Mouse (Mus musculus) MEL (cell line): ENCODE data around the gene Iqcc. TPM values are rescaled to one million over a fixed set of nuclear protein-coding genes. Genes with fewer than 3 reads are reported as not detected.

Experiments
- DNase-seq: peaks from one replicate; pipeline ENCODE4 v3.0.0; 2011; ENCODE audit warnings: low read depth, low spot score
- H3K27ac ChIP-seq: 2 replicates; pipeline ENCODE4 v1.5.1; 2012; ENCODE audit warnings: low read depth, mild to moderate bottlenecking, control low read depth, low read length, moderate library complexity; ENCODE audit not compliant: control insufficient read depth
- H3K27me3 ChIP-seq, 2 experiments: fragments of 150-350 bp in 1 of 2; sonication (generic) in 1 of 2; 2 replicates each; pipeline ENCODE4 v1.6.1; 2012; ENCODE audit warnings: low read length in 2 of 2, mild to moderate bottlenecking in 2 of 2, improper control_type of control experiment in 1 of 2, moderate library complexity in 1 of 2; ENCODE audit not compliant: insufficient read depth in 2 of 2, control insufficient read depth in 1 of 2
- H3K36me3 ChIP-seq, 2 experiments: 2 replicates each; pipeline ENCODE4 v1.6.1; 2012 to 2014; ENCODE audit warnings: low read length in 2 of 2, improper control_type of control experiment in 1 of 2, inconsistent platforms in 1 of 2, mild to moderate bottlenecking in 1 of 2; ENCODE audit not compliant: insufficient read depth in 2 of 2, control insufficient read depth in 1 of 2
- H3K4me1 ChIP-seq, 2 experiments: fragments of 150-350 bp in 1 of 2; sonication (generic) in 1 of 2; 2 replicates each; pipeline ENCODE4 v1.6.1; 2012; ENCODE audit warnings: low read length in 2 of 2, improper control_type of control experiment in 1 of 2, mild to moderate bottlenecking in 1 of 2; ENCODE audit not compliant: insufficient read depth in 2 of 2, control insufficient read depth in 1 of 2
- H3K4me3 ChIP-seq, 2 experiments: fragments of 150-350 bp in 1 of 2; sonication (generic) in 1 of 2; 2 replicates each; pipeline ENCODE4 v1.5.1; 2012; ENCODE audit warnings: low read depth in 2 of 2, low read length in 2 of 2, mild to moderate bottlenecking in 2 of 2, moderate library complexity in 2 of 2, control low read depth in 1 of 2, improper control_type of control experiment in 1 of 2; ENCODE audit not compliant: control insufficient read depth in 1 of 2, insufficient read depth in 1 of 2
- H3K79me2 ChIP-seq: 2 replicates; pipeline ENCODE4 v1.6.1; 2012; ENCODE audit warnings: mild to moderate bottlenecking, low read length, moderate library complexity; ENCODE audit not compliant: control insufficient read depth, poor library complexity, insufficient read depth
- H3K9ac ChIP-seq: 2 replicates; pipeline ENCODE4 v1.6.1; 2012; ENCODE audit warnings: low read depth, mild to moderate bottlenecking, control low read depth, low read length, moderate library complexity; ENCODE audit not compliant: control insufficient read depth, poor library complexity, severe bottlenecking
- H3K9me3 ChIP-seq: fragments of 150-350 bp; sonication (generic); replicated peaks from 2 replicates; pipeline ENCODE4 v1.6.1; 2012; ENCODE audit warnings: mild to moderate bottlenecking, low read length, improper control_type of control experiment, moderate library complexity; ENCODE audit not compliant: insufficient read depth
- CHD1 ChIP-seq: IDR thresholded peaks from 2 replicates; pipeline ENCODE4 v1.6.1; 2012; ENCODE audit warnings: low read depth, mild to moderate bottlenecking, inconsistent platforms, low read length, improper control_type of control experiment
- CHD2 ChIP-seq: IDR thresholded peaks from 2 replicates; pipeline ENCODE4 v1.6.1; 2011; ENCODE audit warnings: low read length, improper control_type of control experiment
- CTCF ChIP-seq, 3 experiments: IDR thresholded peaks in 2 of 3; conservative IDR thresholded peaks in 1 of 3; 2 replicates each; pipeline ENCODE4 v1.5.1; 2011 to 2012; ENCODE audit warnings: low read length in 3 of 3, low read depth in 2 of 3, mild to moderate bottlenecking in 2 of 3, improper control_type of control experiment in 1 of 3, inconsistent platforms in 1 of 3, mixed read lengths in 1 of 3, moderate library complexity in 1 of 3; ENCODE audit not compliant: control insufficient read depth in 1 of 3, insufficient read depth in 1 of 3, poor library complexity in 1 of 3, severe bottlenecking in 1 of 3
- ELF1 ChIP-seq: IDR thresholded peaks from 2 replicates; pipeline ENCODE4 v1.6.1; 2014; ENCODE audit warnings: low read depth, mild to moderate bottlenecking, inconsistent platforms, low read length, improper control_type of control experiment, moderate library complexity
- ETS1 ChIP-seq: IDR thresholded peaks from 2 replicates; pipeline ENCODE4 v1.6.1; 2012; ENCODE audit warnings: low read depth, mild to moderate bottlenecking, inconsistent platforms, low read length, improper control_type of control experiment, moderate library complexity
- HCFC1 ChIP-seq: IDR thresholded peaks from 2 replicates; pipeline ENCODE4 v1.6.1; 2012; ENCODE audit warnings: low read depth, mild to moderate bottlenecking, inconsistent platforms, low read length, improper control_type of control experiment, moderate library complexity
- MAZ ChIP-seq: IDR thresholded peaks from 2 replicates; pipeline ENCODE4 v1.6.1; 2012; ENCODE audit warnings: low read depth, mild to moderate bottlenecking, inconsistent platforms, low read length, improper control_type of control experiment
- MXI1 ChIP-seq: IDR thresholded peaks from 2 replicates; pipeline ENCODE4 v1.6.1; 2011; ENCODE audit warnings: mild to moderate bottlenecking, low read depth, low read length, improper control_type of control experiment
- MYB ChIP-seq: IDR thresholded peaks from 2 replicates; pipeline ENCODE4 v1.6.1; 2011; ENCODE audit warnings: mild to moderate bottlenecking, low read depth, low read length, improper control_type of control experiment
- MYC ChIP-seq: IDR thresholded peaks from 2 replicates; pipeline ENCODE4 v1.6.1; 2011; ENCODE audit warnings: low read depth, mild to moderate bottlenecking, low read length, improper control_type of control experiment, moderate library complexity
- NELFE ChIP-seq: IDR thresholded peaks from 2 replicates; pipeline ENCODE4 v1.6.1; 2011; ENCODE audit warnings: low read depth, low read length, improper control_type of control experiment
- NRF1 ChIP-seq: IDR thresholded peaks from 2 replicates; pipeline ENCODE4 v1.6.1; 2014; ENCODE audit warnings: low read depth, mild to moderate bottlenecking, inconsistent platforms, low read length, improper control_type of control experiment, moderate library complexity; ENCODE audit not compliant: poor library complexity, insufficient read depth, severe bottlenecking
- POLR2A ChIP-seq, 2 experiments: IDR thresholded peaks; 2 replicates each; pipeline ENCODE4 v1.6.1; 2011 to 2012; ENCODE audit warnings: low read length in 2 of 2, mild to moderate bottlenecking in 2 of 2, control low read depth in 1 of 2, improper control_type of control experiment in 1 of 2, low read depth in 1 of 2, moderate library complexity in 1 of 2; ENCODE audit not compliant: control insufficient read depth in 1 of 2, insufficient read depth in 1 of 2, poor library complexity in 1 of 2
- POLR2AphosphoS2 ChIP-seq: IDR thresholded peaks from 2 replicates; pipeline ENCODE4 v1.6.1; 2011; ENCODE audit warnings: low read length, improper control_type of control experiment
- POLR2AphosphoS5 ChIP-seq: IDR thresholded peaks from 2 replicates; pipeline ENCODE4 v1.6.1; 2012; ENCODE audit warnings: low read depth, borderline replicate concordance, mild to moderate bottlenecking, inconsistent platforms, low read length, moderate library complexity, mixed read lengths
- RCOR1 ChIP-seq: IDR thresholded peaks from 2 replicates; pipeline ENCODE4 v1.6.1; 2012; ENCODE audit warnings: low read depth, mild to moderate bottlenecking, inconsistent platforms, low read length, improper control_type of control experiment
- SIN3A ChIP-seq: IDR thresholded peaks from 2 replicates; pipeline ENCODE4 v1.6.1; 2012; ENCODE audit warnings: low read length, improper control_type of control experiment, inconsistent platforms
- TBP ChIP-seq: IDR thresholded peaks from 2 replicates; pipeline ENCODE4 v1.8.0; 2011; ENCODE audit warnings: low read depth, low read length, improper control_type of control experiment
- TCF12 ChIP-seq: IDR thresholded peaks from 2 replicates; pipeline ENCODE4 v1.6.1; 2014; ENCODE audit warnings: low read depth, mild to moderate bottlenecking, inconsistent platforms, low read length, improper control_type of control experiment, moderate library complexity
- UBTF ChIP-seq: IDR thresholded peaks from 2 replicates; pipeline ENCODE4 v1.6.1; 2012; ENCODE audit warnings: low read depth, mild to moderate bottlenecking, inconsistent platforms, low read length, improper control_type of control experiment, moderate library complexity, borderline replicate concordance; ENCODE audit not compliant: insufficient read depth
- ZKSCAN1 ChIP-seq: IDR thresholded peaks from 2 replicates; pipeline ENCODE4 v1.6.1; 2012; ENCODE audit warnings: low read depth, mild to moderate bottlenecking, inconsistent platforms, low read length, improper control_type of control experiment, moderate library complexity
- ZMIZ1 ChIP-seq: IDR thresholded peaks from 2 replicates; pipeline ENCODE4 v1.6.1; 2012; ENCODE audit warnings: low read depth, mild to moderate bottlenecking, inconsistent platforms, low read length, improper control_type of control experiment, moderate library complexity
- ZNF384 ChIP-seq: IDR thresholded peaks from 2 replicates; pipeline ENCODE4 v1.6.1; 2012; ENCODE audit warnings: low read depth, mild to moderate bottlenecking, inconsistent platforms, low read length, improper control_type of control experiment
- polyA plus RNA-seq, 2 experiments: library from polyadenylated mRNA; stranded (reverse) in 1 of 2; unstranded in 1 of 2; fragments of >175 nt in 1 of 2; fragments of >200 nt in 1 of 2; gene quantifications; 2 replicates each; pipeline versions ENCODE4 v1.2.1 to v1.2.4; 2012; ENCODE audit warnings: low replicate concordance in 2 of 2, low read depth in 1 of 2; ENCODE audit not compliant: insufficient read length in 2 of 2, insufficient read depth in 1 of 2, missing spikeins in 1 of 2
- total RNA-seq: library from RNA; depleted of rRNA; stranded (reverse); fragments of 300-350 nt; gene quantifications from 2 replicates; pipeline ENCODE4 v1.2.3, GENCODE M21; 2012; rRNA removed

The Iqcc gene
- total RNA-seq (13.6 and 15.4 TPM in 2 replicates), polyA plus RNA-seq (10 to 100 TPM in 1 of 2 experiments, not detected in 1; 18.5 TPM)

DNA sequence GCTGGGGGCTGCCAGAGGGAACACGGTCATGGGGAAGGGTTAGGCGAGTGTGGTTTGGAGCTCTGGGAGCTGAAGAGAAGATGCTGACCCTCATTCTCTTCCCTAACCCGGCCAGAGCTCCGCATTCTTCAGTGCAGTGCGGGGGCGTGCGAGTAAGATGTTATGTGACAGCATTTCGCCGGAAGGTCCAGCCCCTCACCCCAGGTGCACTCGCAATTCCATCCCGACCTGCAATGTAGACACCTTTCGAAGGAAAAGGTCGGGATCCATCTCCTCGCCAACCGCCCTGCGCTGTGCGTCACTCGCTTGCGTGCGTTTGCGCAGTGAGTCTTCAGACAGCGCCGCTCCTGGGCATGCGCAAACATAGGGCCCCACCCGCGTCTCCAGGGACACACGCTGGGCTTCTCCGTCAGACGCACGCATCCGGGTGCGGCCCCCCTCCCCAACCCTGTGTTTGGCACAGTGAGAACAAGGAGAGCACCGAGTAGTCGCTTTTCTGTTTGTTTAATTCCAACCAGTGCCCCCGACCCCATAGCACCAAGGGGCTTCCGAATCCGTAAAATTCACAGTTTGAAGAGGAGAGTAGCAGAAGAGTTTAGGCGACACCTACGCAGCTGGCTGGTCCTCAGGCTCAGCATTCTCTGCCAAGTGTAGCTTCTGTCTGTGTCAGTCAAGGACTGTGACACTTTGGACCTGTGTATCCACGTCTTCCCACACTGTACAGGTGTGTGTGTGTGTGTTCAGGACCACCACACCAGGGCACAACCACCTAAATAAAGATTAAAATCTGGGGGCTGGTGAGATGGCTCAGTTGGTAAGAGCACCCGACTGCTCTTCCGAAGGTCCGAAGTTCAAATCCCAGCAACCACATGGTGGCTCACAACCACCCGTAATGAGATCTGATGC, at the start of gene Iqcc:
TSS of gene Iqcc (minus strand) at position 314 of the 906 bp plus-strand sequence.
- H3K79me2 ChIP-seq = peaks cover 4% of the 10 kb centered on the region; the same call in 1 of the 2 replicates
- peaks cover 0 to 7% of the 10 kb centered on the region in 2 experiments; a peak in 1 of 4 replicates for H3K4me1 ChIP-seq
- H3K36me3 ChIP-seq = no peaks in the 10 kb centered on the region; a peak in 2 of 4 replicates
- peak within 1 kb of the TSS; percentile 53 for H3K27ac ChIP-seq
- DNase-seq = peak; percentile 97
- no peaks in the 10 kb centered on the region for H3K27me3 ChIP-seq
- H3K9ac ChIP-seq = peak within 1 kb of the TSS; percentile 87
- TF ChIP-seq ELF1 (peak; percentile 72), HCFC1 (peak; percentile 84), ETS1 (peak; percentile 49; the same call in 1 of the 2 replicates), POLR2AphosphoS5 (peak; percentile 28; the same call in 1 of the 2 replicates), NELFE (peak; percentile 95), MAZ (peak; percentile 83; the same call in 1 of the 2 replicates), TBP (0 out of 2 replicates have a peak, but pooled peaks have one; percentile 20), SIN3A (peak; percentile 91), MYB (0 out of 2 replicates have a peak, but pooled peaks have one; percentile 26), CTCF (IDR thresholded peaks at IDR 0.05 in 2 of 3, conservative IDR thresholded peaks at IDR 0.05 in 1 of 3; ENCODE audit: control insufficient read depth in 1 of 3, insufficient read depth in 1 of 3, low read depth in 2 of 3, low read length in 3 of 3, poor library complexity in 1 of 3, severe bottlenecking in 1 of 3) (0 out of 6 replicates have a peak, but pooled peaks of 1 of the 3 experiments have one; percentile 0), ZNF384 (no peak), RCOR1 (no peak), ZMIZ1 (peak; percentile 90), MXI1 (peak; percentile 83), POLR2AphosphoS2 (peak; percentile 99), ZKSCAN1 (peak; percentile 96), CHD2 (no peak), TCF12 (no peak), CHD1 (no peak), MYC (no peak), POLR2A (IDR thresholded peaks at IDR 0.05; ENCODE audit: control insufficient read depth in 1 of 2, insufficient read depth in 1 of 2, low read depth in 1 of 2, low read length in 2 of 2, poor library complexity in 1 of 2) (peak; percentile 82 to 97), NRF1 (peak; percentile 95), UBTF (no peak)
- TF ChIP-seq, all 39 proteins: peak for 16
- Histone ChIP-seq H3K4me3 (peak within 1 kb of the TSS; percentile 76 to 84), H3K9me3 (no peaks in the 10 kb centered on the region)
